Mouse (Mus musculus) liver, embryonic 14.5 days (tissue): ENCODE data around the gene Tceanc2. TPM values are rescaled to one million over a fixed set of nuclear protein-coding genes. Genes with fewer than 3 reads are reported as not detected.

Source experiments
- ATAC-seq: fragments of 200-750 bp; cut with Nextera tagmentation; 2 replicates; pipeline ENCODE4 v1.8.0; 2017; ENCODE audit warnings: moderate number of reproducible peaks, mild to moderate bottlenecking, moderate library complexity; ENCODE audit not compliant: insufficient read depth
- DNase-seq, 3 experiments: peaks; one replicate each; pipeline ENCODE4 v3.0.0-alpha.2; 2012 to 2013; ENCODE audit warnings: low read depth in 3 of 3, low spot score in 3 of 3
- H3K27ac ChIP-seq: fragments of 300-500 bp; sonication (generic); 2 replicates; pipeline ENCODE4 v1.5.1; 2014; ENCODE audit warnings: moderate library complexity, mild to moderate bottlenecking, control low read depth, inconsistent platforms
- H3K27me3 ChIP-seq: fragments of 300-500 bp; sonication (generic); 2 replicates; pipeline ENCODE4 v1.6.1; 2014; ENCODE audit warnings: mild to moderate bottlenecking, low read length, moderate library complexity; ENCODE audit not compliant: control insufficient read depth, insufficient read depth
- H3K36me3 ChIP-seq: fragments of 300-500 bp; sonication (generic); replicated peaks from 2 replicates; pipeline ENCODE4 v1.6.1; 2014; ENCODE audit warnings: low read depth; ENCODE audit not compliant: control insufficient read depth, insufficient read depth
- H3K4me1 ChIP-seq, 2 experiments: fragments of 200-500 bp in 1 of 2; fragments of 300-500 bp in 1 of 2; sonication (generic) in 1 of 2; replicated peaks; 2 replicates each; pipeline ENCODE4 v1.6.1; 2012 to 2014; ENCODE audit warnings: antibody characterized with exemption in 1 of 2, inconsistent platforms in 1 of 2, low read length in 1 of 2; ENCODE audit not compliant: control insufficient read depth in 2 of 2, insufficient read depth in 2 of 2
- H3K4me2 ChIP-seq: fragments of 300-500 bp; sonication (generic); 2 replicates; pipeline ENCODE4 v1.6.1; 2014; ENCODE audit warnings: low read depth, mild to moderate bottlenecking, control low read depth, moderate library complexity
- H3K4me3 ChIP-seq, 2 experiments: fragments of 200-500 bp in 1 of 2; fragments of 300-500 bp in 1 of 2; sonication (generic) in 1 of 2; 2 replicates each; pipeline ENCODE4 v1.5.1; 2012 to 2014; ENCODE audit warnings: low read depth in 2 of 2, low read length in 2 of 2, mild to moderate bottlenecking in 2 of 2, control low read depth in 1 of 2, inconsistent platforms in 1 of 2, moderate library complexity in 1 of 2; ENCODE audit not compliant: insufficient read depth in 1 of 2
- H3K9ac ChIP-seq: fragments of 300-500 bp; sonication (generic); replicated peaks from 2 replicates; pipeline ENCODE4 v1.6.1; 2014; ENCODE audit warnings: mild to moderate bottlenecking, control low read depth, moderate library complexity
- H3K9me3 ChIP-seq: fragments of 300-500 bp; sonication (generic); 2 replicates; pipeline ENCODE4 v1.6.1; 2016; ENCODE audit warnings: low read length, mixed read lengths; ENCODE audit not compliant: control insufficient read depth
- CTCF ChIP-seq: IDR thresholded peaks from 2 replicates; pipeline ENCODE4 v1.5.1; 2016; ENCODE audit warnings: antibody characterized with exemption, low read depth, control low read depth
- EP300 ChIP-seq: IDR thresholded peaks from 2 replicates; pipeline ENCODE4 v1.6.1; 2016; ENCODE audit warnings: antibody characterized with exemption, low read depth
- WGBS: fragments of 180-500 bp; shearing (Covaris S2); extraction: QIAGEN DNeasy Blood & Tissue Kit; methylation state at CpG from one replicate; pipeline ENCODE4 v1.1.7; 2014; ENCODE audit not compliant: insufficient replicate concordance; 5-methylcytosine and 5-hydroxymethylcytosine counted together
- polyA plus RNA-seq, 2 experiments: library from polyadenylated mRNA; depleted of rRNA in 1 of 2; stranded (reverse) in 1 of 2; unstranded in 1 of 2; fragments of >200 nt; fragmentation: Nextera tagmentation in 1 of 2; extraction: Ambion mirVana in 1 of 2; gene quantifications; 2 replicates each; pipeline versions ENCODE4 v1.2.1 to v1.2.3; 2012 to 2014

Tceanc2 gene
- polyA plus RNA-seq, 2 experiments, result 5.5 to 24.2 TPM

DNA sequence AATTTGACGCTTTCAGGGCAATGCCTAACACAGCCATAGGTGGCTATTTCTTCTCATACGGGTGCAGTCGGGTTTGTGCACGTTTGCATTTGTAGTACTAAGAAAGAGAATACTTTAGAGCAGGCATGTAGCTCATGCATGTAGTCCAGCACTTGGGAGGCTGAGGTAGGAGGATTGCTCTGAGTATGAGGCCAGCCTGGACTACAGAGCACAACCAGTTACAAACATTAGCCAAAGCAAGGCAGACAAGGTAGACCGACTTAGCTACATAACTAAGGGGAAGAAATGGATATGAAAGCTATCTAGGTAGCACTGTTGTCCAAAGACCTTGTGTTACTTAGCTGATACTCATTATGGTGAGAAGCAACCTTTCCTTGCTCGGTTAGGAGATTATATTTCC lies 3.0 kb upstream of the Tceanc2 start:
- Histone ChIP-seq H3K27me3 (no peaks in the 10 kb centered on the region), H3K9me3 (no peaks in the 10 kb centered on the region), H3K36me3 (peaks cover 11% of the 10 kb centered on the region), H3K4me1 (peaks cover 25 to 33% of the 10 kb centered on the region in 2 experiments), H3K9ac (0 out of 2 replicates have a peak overlapping the region, but pooled peaks have one; percentile 5), H3K4me3 (no peak overlapping the region), H3K4me2 (peak overlapping the region; percentile 38), H3K27ac (peak overlapping the region; percentile 47)
- WGBS, result 35% methylated on average over 6 of the region's 6 CpGs
- TF ChIP-seq EP300, result no peak
- no peak for TF ChIP-seq CTCF
- no peak for DNase-seq
- ATAC-seq, result no peak

DNA sequence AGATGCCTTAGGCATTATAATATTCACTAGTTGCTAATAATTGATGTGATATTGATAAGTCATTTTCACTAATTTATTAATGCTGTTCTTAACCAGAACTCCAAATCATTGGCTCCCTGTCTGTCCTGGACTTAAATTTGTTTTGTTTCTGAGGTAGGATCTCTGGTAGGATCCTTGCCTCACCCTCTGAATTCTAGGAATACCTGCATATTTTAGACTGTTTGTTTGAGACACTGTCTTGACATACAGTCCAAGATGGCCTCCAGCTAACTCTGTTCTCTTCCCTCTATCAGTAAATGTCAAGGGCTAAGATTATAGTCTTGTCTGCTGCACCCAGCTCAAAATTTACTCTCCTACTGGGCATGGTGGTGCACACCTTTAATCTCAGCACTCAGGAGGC lies 1.8 kb upstream of the Tceanc2 start:
- 0 out of 4 replicates have a peak overlapping the region, but pooled peaks of 1 of the 2 experiments have one; percentile 79 for H3K4me3 ChIP-seq
- H3K9ac ChIP-seq, result peak overlapping the region; percentile 7; the same call in 1 of the 2 replicates
- H3K9me3 ChIP-seq, result no peaks in the 10 kb centered on the region
- H3K36me3 ChIP-seq, result peaks cover 2% of the 10 kb centered on the region
- peaks cover 25 to 34% of the 10 kb centered on the region in 2 experiments for H3K4me1 ChIP-seq
- H3K27me3 ChIP-seq, result no peaks in the 10 kb centered on the region
- no peak for DNase-seq
- TF ChIP-seq CTCF, result no peak
- TF ChIP-seq EP300, result no peak
- peak overlapping the region; percentile 89 for H3K4me2 ChIP-seq
- no peak for ATAC-seq
- H3K27ac ChIP-seq, result 0 out of 2 replicates have a peak overlapping the region, but pooled peaks have one; percentile 5

DNA sequence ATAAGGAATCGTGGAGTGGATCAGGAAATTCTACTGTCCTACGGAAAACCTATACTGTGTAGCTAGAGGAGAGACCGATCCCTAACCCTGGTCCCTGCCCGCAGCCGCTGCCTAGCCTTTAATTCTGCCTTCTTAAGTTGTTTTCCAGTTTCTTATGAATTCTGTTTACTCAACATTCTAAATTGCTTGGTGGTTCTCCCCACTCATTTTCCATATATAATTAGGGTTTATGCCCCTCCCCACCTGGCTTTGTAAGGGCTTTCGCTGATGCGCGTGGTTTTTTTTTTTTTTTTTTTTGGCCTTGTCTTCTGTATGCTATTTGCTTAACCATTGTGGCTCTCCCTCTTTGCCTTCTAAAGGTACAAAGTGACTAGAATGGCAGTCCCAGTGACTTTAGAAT lies 645 bp upstream of the Tceanc2 start:
- Histone ChIP-seq H3K9ac (peak overlapping the region; percentile 88), H3K4me1 (peaks cover 25 to 34% of the 10 kb centered on the region in 2 experiments), H3K4me2 (peak overlapping the region; percentile 89), H3K27ac (peak overlapping the region; percentile 90), H3K4me3 (peak overlapping the region; percentile 79 to 89), H3K9me3 (no peaks in the 10 kb centered on the region), H3K27me3 (no peaks in the 10 kb centered on the region), H3K36me3 (no peaks in the 10 kb centered on the region; the same call in 1 of the 2 replicates)
- no peak for DNase-seq
- TF ChIP-seq EP300 (no peak), CTCF (no peak)
- ATAC-seq, result no peak
- under 1% methylated on average over 8 of the region's 8 CpGs for WGBS

DNA sequence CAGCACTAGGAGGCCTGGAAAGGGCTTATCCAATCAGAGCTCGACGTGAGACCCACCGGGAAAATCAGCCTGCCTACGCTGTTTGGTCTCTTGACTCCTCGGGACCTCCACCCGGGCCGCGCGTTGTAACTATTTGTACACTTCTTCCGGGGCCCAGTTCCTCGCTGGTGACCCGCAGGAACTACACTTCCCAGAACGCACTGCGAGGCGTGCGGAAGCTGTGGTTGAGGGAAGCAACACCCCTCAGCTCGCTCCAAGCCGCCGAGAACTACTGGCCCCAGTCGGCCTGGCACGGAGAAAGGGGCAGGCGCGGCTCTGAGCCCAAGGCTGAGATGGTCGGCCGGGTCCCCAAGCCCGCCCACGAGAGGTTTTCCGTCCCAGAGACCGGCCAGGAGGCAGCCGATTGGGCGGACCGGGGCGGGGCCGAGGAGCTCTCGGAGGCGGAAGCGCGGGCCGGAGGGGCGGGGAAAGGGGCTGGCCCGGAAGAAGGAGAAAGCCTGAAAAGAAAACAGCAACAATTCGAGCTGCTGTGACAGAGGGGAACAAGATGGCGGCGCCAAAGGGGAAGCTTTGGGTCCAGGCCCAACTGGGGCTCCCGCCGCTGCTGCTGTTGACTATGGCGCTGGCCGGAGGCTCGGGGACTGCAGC lies 610 bp downstream of the Tceanc2 start, which contains the start of gene Tmem59:
Tmem59 (plus strand) TSS at position 218 of the 648 bp plus-strand sequence.
- WGBS, result under 1% methylated on average over 49 of the region's 49 CpGs
- no peaks in the 10 kb centered on the region for H3K9me3 ChIP-seq
- peak within 1 kb of the TSS; percentile 89 for H3K4me2 ChIP-seq
- peaks cover 24 to 32% of the 10 kb centered on the region in 2 experiments for H3K4me1 ChIP-seq
- no peaks in the 10 kb centered on the region; the same call in 1 of the 2 replicates for H3K36me3 ChIP-seq
- peak within 1 kb of the TSS; percentile 79 to 89 for H3K4me3 ChIP-seq
- no peaks in the 10 kb centered on the region for H3K27me3 ChIP-seq
- DNase-seq (peak; percentile 86 to 93 (median 88)), ATAC-seq (peak; percentile 92)
- TF ChIP-seq CTCF (no peak; the same call in 1 of the 2 replicates), EP300 (no peak)
- H3K27ac ChIP-seq, result peak within 1 kb of the TSS; percentile 90
- peak within 1 kb of the TSS; percentile 88 for H3K9ac ChIP-seq

DNA sequence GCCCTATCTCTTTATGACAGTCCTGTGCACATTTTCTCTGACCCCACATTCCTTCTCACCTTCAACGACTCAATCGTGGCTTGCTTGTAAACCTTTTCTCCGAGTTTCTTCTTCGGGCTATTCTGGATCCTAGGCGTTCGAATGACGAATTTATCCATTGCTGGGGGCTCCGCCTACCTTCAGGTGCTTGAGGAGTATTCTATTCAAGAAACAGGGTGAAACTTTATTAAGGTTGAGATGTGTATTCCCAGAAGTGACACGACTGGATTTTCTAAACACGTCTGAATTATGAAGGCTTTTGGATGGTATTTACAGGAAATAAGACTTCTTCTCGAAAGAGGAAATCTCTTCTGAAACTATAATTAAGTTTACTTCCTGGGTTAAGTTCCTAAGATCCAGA lies 1.4 kb downstream of the Tceanc2 start:
- Histone ChIP-seq H3K4me3 (peak overlapping the region; percentile 79 to 89), H3K27me3 (no peaks in the 10 kb centered on the region), H3K27ac (peak overlapping the region; percentile 90), H3K4me1 (peaks cover 17 to 25% of the 10 kb centered on the region in 2 experiments), H3K9me3 (no peaks in the 10 kb centered on the region), H3K9ac (peak overlapping the region; percentile 88), H3K4me2 (peak overlapping the region; percentile 81), H3K36me3 (no peaks in the 10 kb centered on the region; the same call in none of the 2 replicates)
- WGBS, result 27% methylated on average over 11 of the region's 11 CpGs
- TF ChIP-seq EP300 (no peak), CTCF (no peak)
- DNase-seq (no peak), ATAC-seq (no peak)
